21 mouse cellular contexts compared by ENCODE assay signal in the genomic region with DNA sequence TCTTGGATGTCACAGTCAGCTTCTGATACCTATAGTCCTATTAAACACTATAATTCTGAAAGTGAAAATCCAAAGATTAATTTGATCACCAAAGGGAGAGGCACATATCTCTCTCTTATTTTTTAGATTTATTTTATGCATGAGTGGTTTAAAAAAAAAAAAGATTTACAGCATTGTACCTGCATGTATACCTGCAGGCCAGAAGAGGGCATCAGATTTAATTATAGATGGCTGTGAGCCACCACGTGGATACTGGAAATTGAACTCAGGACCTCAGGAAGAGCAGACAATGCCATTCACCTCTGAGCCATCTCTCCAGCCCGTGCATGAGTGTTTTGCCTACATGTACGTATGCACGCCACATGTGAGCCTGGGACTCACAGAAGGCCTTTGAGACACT. TPM values are rescaled to one million over a fixed set of nuclear protein-coding genes. Genes with fewer than 3 reads are reported as not detected.
A peak's percentile ranks its signal among the peaks of the same experiment; 100 is the strongest.
DNase-seq lines count a peak whose midpoint lies in the region; ATAC-seq and TF ChIP-seq lines count a peak whose summit lies in the region.
"Had no signal": no experiment of that assay in that cellular context is flagged by ENCODE, and none has a peak within 500 bp of the region (broad histone marks: within the 10 kb centered on the region; RNA-seq: fewer than 3 reads in every experiment).

No protein-coding gene starts in this region.

- no peaks in the 10 kb centered on the region for H3K27me3 ChIP-seq in liver, embryonic 14.5 days (ENCODE audit: control insufficient read depth, insufficient read depth, low read length)
- no peaks in the 10 kb centered on the region for H3K27me3 ChIP-seq in liver, embryonic 12.5 days (replicated peaks)
- no peaks in the 10 kb centered on the region for H3K27me3 ChIP-seq in MEL (ENCODE audit: control insufficient read depth in 1 of 2, insufficient read depth in 2 of 2, low read length in 2 of 2)
- H3K27me3 ChIP-seq: embryonic facial prominence, embryonic 12.5 days; forebrain, embryonic 15.5 days; hindbrain, embryonic 13.5 days had no signal

- no peak overlapping the region for H3K4me2 ChIP-seq in liver, embryonic 14.5 days (ENCODE audit: low read depth)
- H3K4me2 ChIP-seq in liver, embryonic 12.5 days, result no peak overlapping the region
- H3K4me2 ChIP-seq: embryonic facial prominence, embryonic 12.5 days; forebrain, embryonic 15.5 days; hindbrain, embryonic 13.5 days had no signal

- 59% methylated on average over 4 of the region's 4 CpGs for WGBS in liver, embryonic 14.5 days (ENCODE audit: insufficient replicate concordance)
- WGBS in liver, embryonic 12.5 days (ENCODE audit: insufficient replicate concordance), result 58% methylated on average over 4 of the region's 4 CpGs

- no peaks in the 10 kb centered on the region for H3K4me1 ChIP-seq in liver, embryonic 14.5 days (replicated peaks; ENCODE audit: control insufficient read depth in 2 of 2, insufficient read depth in 2 of 2, low read length in 1 of 2)
- no peaks in the 10 kb centered on the region for H3K4me1 ChIP-seq in liver, embryonic 12.5 days
- H3K4me1 ChIP-seq in MEL (ENCODE audit: control insufficient read depth in 1 of 2, insufficient read depth in 2 of 2, low read length in 2 of 2), result no peaks in the 10 kb centered on the region
- H3K4me1 ChIP-seq: embryonic facial prominence, embryonic 12.5 days; forebrain, embryonic 15.5 days; heart, embryonic 10.5 days; hindbrain, embryonic 13.5 days had no signal

- no peak overlapping the region for H3K27ac ChIP-seq in liver, embryonic 14.5 days
- H3K27ac ChIP-seq in liver, embryonic 12.5 days, result no peak overlapping the region
- no peak overlapping the region for H3K27ac ChIP-seq in MEL (ENCODE audit: control insufficient read depth, low read depth, low read length)
- H3K27ac ChIP-seq: embryonic facial prominence, embryonic 12.5 days; forebrain, embryonic 15.5 days; heart, embryonic 10.5 days; hindbrain, embryonic 13.5 days; hindbrain, postnatal 0 days had no signal

- 0 out of 2 replicates have a peak, but pooled peaks have one; percentile 12 for TF ChIP-seq CTCF in liver, embryonic 14.5 days (IDR thresholded peaks at IDR 0.05; ENCODE audit: low read depth)
- TF ChIP-seq CTCF in MEL (IDR thresholded peaks at IDR 0.05 in 2 of 3, conservative IDR thresholded peaks at IDR 0.05 in 1 of 3; ENCODE audit: control insufficient read depth in 1 of 3, insufficient read depth in 1 of 3, low read depth in 2 of 3, low read length in 3 of 3, poor library complexity in 1 of 3, severe bottlenecking in 1 of 3), result peak in 1 of 3 experiments; percentile 11; a peak in 1 of 6 replicates

- no peak for TF ChIP-seq EP300 in liver, embryonic 14.5 days (IDR thresholded peaks at IDR 0.05; ENCODE audit: low read depth)
- no peak for TF ChIP-seq EP300 in MEL (IDR thresholded peaks at IDR 0.05; ENCODE audit: low read depth in 1 of 2, low read length in 2 of 2)

- H3K9me3 ChIP-seq in liver, embryonic 14.5 days (ENCODE audit: control insufficient read depth, low read length), result 0 out of 2 replicates have a peak, but pooled peaks cover 3% of the 10 kb centered on the region
- H3K9me3 ChIP-seq in liver, embryonic 12.5 days (replicated peaks), result peaks cover 15% of the 10 kb centered on the region
- H3K9me3 ChIP-seq in MEL (replicated peaks; ENCODE audit: insufficient read depth, low read length), result no peaks in the 10 kb centered on the region
- H3K9me3 ChIP-seq: heart, embryonic 10.5 days had no signal

- H3K9ac ChIP-seq in liver, embryonic 14.5 days (replicated peaks), result no peak overlapping the region
- H3K9ac ChIP-seq in liver, embryonic 12.5 days, result no peak overlapping the region
- no peak overlapping the region for H3K9ac ChIP-seq in MEL (ENCODE audit: control insufficient read depth, low read depth, low read length, poor library complexity, severe bottlenecking)
- H3K9ac ChIP-seq: embryonic facial prominence, embryonic 12.5 days; forebrain, embryonic 15.5 days; hindbrain, embryonic 13.5 days had no signal

- DNase-seq in liver, embryonic 14.5 days (ENCODE audit: low read depth in 3 of 3, low spot score in 3 of 3), result no peak
- DNase-seq in 416B (ENCODE audit: low read depth), result peak; percentile 41
- DNase-seq in CD4-positive helper T cell, adult 2 months (ENCODE audit: low read depth, low spot score), result peak; percentile 21
- no peak for DNase-seq in MEL (ENCODE audit: low read depth, low spot score)
- DNase-seq in retina, postnatal 1 day, result no peak
- no peak for DNase-seq in spleen, postnatal 14 days (ENCODE audit: low spot score in 2 of 2)
- no peak for DNase-seq in cerebellum, postnatal 14 days
- DNase-seq: adrenal gland, adult 8-10 months; B cell, adult 2 months; cerebellum, adult 11 months; cerebellum, adult 8-10 months; cerebellum, postnatal 25 days; gastrocnemius, postnatal 10 days; heart, adult 18-20 months; heart, postnatal 10 days had no signal

- TF ChIP-seq POLR2A in MEL (IDR thresholded peaks at IDR 0.05; ENCODE audit: control insufficient read depth in 1 of 2, insufficient read depth in 1 of 2, low read depth in 1 of 2, low read length in 2 of 2, poor library complexity in 1 of 2), result no peak

- no peak for TF ChIP-seq RAD21 in MEL (IDR thresholded peaks at IDR 0.05; ENCODE audit: low read depth, low read length)

- ATAC-seq in liver, embryonic 14.5 days (ENCODE audit: insufficient read depth), result no peak
- ATAC-seq in liver, embryonic 12.5 days, result no peak
- ATAC-seq: forebrain, embryonic 15.5 days; hindbrain, postnatal 0 days had no signal

- no peak overlapping the region for H3K4me3 ChIP-seq in liver, embryonic 14.5 days (ENCODE audit: insufficient read depth in 1 of 2, low read depth in 2 of 2, low read length in 2 of 2)
- no peak overlapping the region for H3K4me3 ChIP-seq in liver, embryonic 12.5 days
- H3K4me3 ChIP-seq in MEL (ENCODE audit: control insufficient read depth in 1 of 2, insufficient read depth in 1 of 2, low read depth in 2 of 2, low read length in 2 of 2), result no peak overlapping the region
- H3K4me3 ChIP-seq: embryonic facial prominence, embryonic 12.5 days; forebrain, embryonic 15.5 days; heart, embryonic 10.5 days; hindbrain, embryonic 13.5 days had no signal

- no peaks in the 10 kb centered on the region for H3K79me2 ChIP-seq in MEL (ENCODE audit: control insufficient read depth, insufficient read depth, low read length, poor library complexity)

- H3K36me3 ChIP-seq in liver, embryonic 14.5 days (replicated peaks; ENCODE audit: control insufficient read depth, insufficient read depth, low read depth), result no peaks in the 10 kb centered on the region
- H3K36me3 ChIP-seq in liver, embryonic 12.5 days, result no peaks in the 10 kb centered on the region
- H3K36me3 ChIP-seq in MEL (ENCODE audit: control insufficient read depth in 1 of 2, insufficient read depth in 2 of 2, low read length in 2 of 2), result no peaks in the 10 kb centered on the region
- H3K36me3 ChIP-seq: embryonic facial prominence, embryonic 12.5 days; forebrain, embryonic 15.5 days; heart, embryonic 10.5 days; hindbrain, embryonic 13.5 days had no signal

TF ChIP-seq in MEL, 35 proteins besides CTCF, POLR2A, EP300 and RAD21:
- TF ChIP-seq ZNF384 (IDR thresholded peaks at IDR 0.05; ENCODE audit: low read depth, low read length), result peak; percentile 44; the same call in 1 of the 2 replicates
- TF ChIP-seq NRF1 (IDR thresholded peaks at IDR 0.05; ENCODE audit: insufficient read depth, low read depth, low read length, poor library complexity, severe bottlenecking), result no peak
- peak; percentile 20; the same call in 1 of the 2 replicates for TF ChIP-seq SMC3 (IDR thresholded peaks at IDR 0.05; ENCODE audit: low read depth, low read length)

RNA-seq across cellular contexts. Expression of a gene that starts 46.7 kb away (rescaled TPM):
- 6.6 and 6.7 TPM in 2 replicates for polyA plus RNA-seq in liver, embryonic 14.5 days (2012; rRNA removed)
- polyA plus RNA-seq in liver, embryonic 14.5 days (2014; fragmentation: Nextera tagmentation; extraction: Ambion mirVana), result 4.7 and 7.1 TPM in 2 replicates
- polyA plus RNA-seq in liver, embryonic 12.5 days (2016; fragmentation: Nextera tagmentation; extraction: Ambion mirVana), result 13.6 and 14.8 TPM in 2 replicates
- 20.2 and 21.0 TPM in 2 replicates for total RNA-seq in MEL (2012; rRNA removed)
- 10 to 100 TPM in 1 of 2 experiments, not detected in 1; 30.4 TPM for polyA plus RNA-seq in MEL (2012; ENCODE audit: insufficient read depth in 1 of 2, insufficient read length in 2 of 2, low read depth in 1 of 2, low replicate concordance in 2 of 2, missing spikeins in 1 of 2)

Comparison
In these comparisons a context has a peak if more than half of its experiments do, and no peak if none do; other contexts are left out.
1. DNase-seq: peak in 416B (single experiment) and CD4-positive helper T cell, adult 2 months (single experiment); none in liver, embryonic 14.5 days (0 of 3), MEL (single experiment), retina, postnatal 1 day (single experiment), spleen, postnatal 14 days (0 of 2) and cerebellum, postnatal 14 days (0 of 2).